Mouse (Mus musculus) kidney, postnatal 0 days (tissue): ENCODE measurements at regions not wholly inside any gene's neighbourhood (a gene's known extent, or its start where the extent isn't known, plus 50 kb on each side); places are given as distances from the start of the nearest gene placed in this dataset.
A peak's percentile ranks its signal among the peaks of the same experiment; 100 is the strongest.

Source experiments
- ATAC-seq: fragments of 200-750 bp; cut with Nextera tagmentation; replicated peaks from 2 replicates; pipeline ENCODE4 v1.8.0; 2017; ENCODE audit warnings: low read depth, moderate number of reproducible peaks, moderate TSS enrichment, moderate library complexity; ENCODE audit not compliant: low FRiP score
- DNase-seq: peaks from one replicate; pipeline ENCODE4 v3.0.0-alpha.2; 2016; ENCODE audit warnings: low spot score
- H3K27ac ChIP-seq: fragments of 300-500 bp; sonication (generic); 2 replicates; pipeline ENCODE4 v1.5.1; 2014; ENCODE audit warnings: mild to moderate bottlenecking
- H3K27me3 ChIP-seq: fragments of 300-500 bp; sonication (generic); 2 replicates; pipeline ENCODE4 v1.6.1; 2014; ENCODE audit warnings: low read length, mixed read lengths; ENCODE audit not compliant: insufficient read depth
- H3K36me3 ChIP-seq: fragments of 300-500 bp; sonication (generic); 2 replicates; pipeline ENCODE4 v1.6.1; 2014; ENCODE audit warnings: low read length, mixed read lengths; ENCODE audit not compliant: insufficient read depth
- H3K4me1 ChIP-seq: fragments of 300-500 bp; sonication (generic); replicated peaks from 2 replicates; pipeline ENCODE4 v1.6.1; 2014; ENCODE audit warnings: antibody characterized with exemption, low read length, mixed read lengths; ENCODE audit not compliant: insufficient read depth
- H3K4me2 ChIP-seq: fragments of 300-500 bp; sonication (generic); 2 replicates; pipeline ENCODE4 v1.6.1; 2014; ENCODE audit warnings: mild to moderate bottlenecking, low read length, moderate library complexity, mixed read lengths
- H3K4me3 ChIP-seq: fragments of 300-500 bp; sonication (generic); replicated peaks from 2 replicates; pipeline ENCODE4 v1.5.1; 2014; ENCODE audit warnings: low read depth, low read length
- H3K9ac ChIP-seq: fragments of 300-500 bp; sonication (generic); 2 replicates; pipeline ENCODE4 v1.6.1; 2014; ENCODE audit warnings: low read depth, low read length
- H3K9me3 ChIP-seq: fragments of 300-500 bp; sonication (generic); replicated peaks from 2 replicates; pipeline ENCODE4 v1.6.1; 2016; ENCODE audit warnings: low read length, inconsistent platforms, mixed read lengths
- CTCF ChIP-seq: IDR thresholded peaks from 2 replicates; pipeline ENCODE4 v1.5.1; 2016; ENCODE audit warnings: antibody characterized with exemption, low read depth, mild to moderate bottlenecking, moderate library complexity
- WGBS: fragments of 180-500 bp; shearing (Covaris S2); extraction: QIAGEN DNeasy Blood & Tissue Kit; methylation state at CpG from one replicate; pipeline ENCODE4 v1.1.7; 2014; 5-methylcytosine and 5-hydroxymethylcytosine counted together

DNA sequence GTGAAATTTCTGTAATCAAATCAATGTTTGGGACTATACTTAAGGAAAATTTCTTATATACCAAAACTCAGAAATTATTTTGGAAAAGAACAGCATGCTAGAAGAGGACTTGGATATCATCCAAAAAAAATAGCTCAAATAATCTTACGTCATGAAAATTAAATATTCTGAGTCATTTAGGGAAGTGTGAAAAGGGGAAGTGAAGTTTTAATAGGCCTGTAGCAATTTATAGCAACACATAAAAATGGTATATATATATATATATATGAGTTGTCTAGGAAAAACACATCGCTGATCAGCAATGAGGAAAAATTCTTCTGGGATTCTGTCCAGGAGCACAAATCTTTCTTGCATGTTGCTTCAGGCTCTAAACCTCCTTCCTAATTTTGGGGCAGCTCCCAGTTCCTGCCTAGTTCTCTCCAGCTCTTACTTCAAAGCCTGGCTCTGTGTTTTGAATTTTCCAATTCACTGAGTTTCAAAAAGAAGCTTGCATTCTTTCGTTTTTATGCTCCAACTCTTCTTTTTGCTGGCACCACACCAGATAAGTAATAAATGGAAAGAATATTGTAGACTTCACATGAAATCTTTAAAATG lies 402.5 kb upstream of the Gemin8 start:
- Histone ChIP-seq H3K4me1 (no peaks in the 10 kb centered on the region), H3K9ac (no peak overlapping the region), H3K4me2 (no peak overlapping the region), H3K4me3 (no peak overlapping the region), H3K36me3 (no peaks in the 10 kb centered on the region), H3K27me3 (no peaks in the 10 kb centered on the region), H3K9me3 (no peaks in the 10 kb centered on the region), H3K27ac (no peak overlapping the region)
- 53% methylated on average over 3 of the region's 3 CpGs for WGBS
- TF ChIP-seq CTCF = no peak
- ATAC-seq (no peak), DNase-seq (peak; percentile 64)
